Mouse (Mus musculus): ENCODE results near the gene Ghdc. TPM values are rescaled to one million over a fixed set of nuclear protein-coding genes. Genes with fewer than 3 reads are reported as not detected.
"Not testable (repeated sequence)": the region's sequence is repeated elsewhere in the genome, so short reads cannot be mapped to it uniquely, and the experiment has no call there.

Gene Ghdc
- polyA plus RNA-seq, 1 experiment from 2014 or later = 6.4 TPM

- ATAC-seq (ENCODE audit: borderline replicate concordance, extremely low read depth, low FRiP score, low TSS enrichment) = no peak
- H3K4me2 ChIP-seq = no peak overlapping the region
- H3K9ac ChIP-seq = no peak overlapping the region
- no peak overlapping the region for H3K27ac ChIP-seq
- 68% methylated on average over 20 of the region's 20 CpGs for WGBS
- H3K4me3 ChIP-seq = no peak overlapping the region
- no peaks in the 10 kb centered on the region for H3K27me3 ChIP-seq
- H3K36me3 ChIP-seq = peaks cover 28% of the 10 kb centered on the region
- no peaks in the 10 kb centered on the region for H3K9me3 ChIP-seq
- no peaks in the 10 kb centered on the region for H3K4me1 ChIP-seq
These were observed 35.9 kb upstream of the Ghdc start for GRCm38 (mm10) chr11:100806380-100807305.

GRCm38 (mm10) chr11:100805535-100805934, 34.8 kb upstream of the Ghdc start:
- ATAC-seq (ENCODE audit: borderline replicate concordance, extremely low read depth, low FRiP score, low TSS enrichment) = no peak
- Histone ChIP-seq H3K27me3 (no peaks in the 10 kb centered on the region), H3K36me3 (peaks cover 36% of the 10 kb centered on the region)

GRCm38 (mm10) chr11:100804409-100804808, 33.7 kb upstream of the Ghdc start:
- no peak for ATAC-seq (ENCODE audit: borderline replicate concordance, extremely low read depth, low FRiP score, low TSS enrichment)
- no peaks in the 10 kb centered on the region for H3K27me3 ChIP-seq
- 90% methylated on average over 10 of the region's 10 CpGs for WGBS
- H3K4me2 ChIP-seq = no peak overlapping the region
- H3K4me1 ChIP-seq = no peaks in the 10 kb centered on the region
- H3K9me3 ChIP-seq = no peaks in the 10 kb centered on the region
- H3K27ac ChIP-seq = no peak overlapping the region
- H3K36me3 ChIP-seq = peaks cover 36% of the 10 kb centered on the region
- no peak overlapping the region for H3K4me3 ChIP-seq
- H3K9ac ChIP-seq = no peak overlapping the region

More at GRCm38 (mm10) chr11:100805535-100805934, 34.8 kb upstream of the Ghdc start:
- H3K9ac ChIP-seq = no peak overlapping the region
- H3K4me2 ChIP-seq = no peak overlapping the region
- H3K27ac ChIP-seq = no peak overlapping the region
- 63% methylated on average over 7 of the region's 7 CpGs for WGBS
- H3K4me1 ChIP-seq = no peaks in the 10 kb centered on the region
- H3K9me3 ChIP-seq = no peaks in the 10 kb centered on the region
- H3K4me3 ChIP-seq = no peak overlapping the region

- H3K36me3 ChIP-seq = peaks cover 42% of the 10 kb centered on the region
- 70% methylated on average over 5 of the region's 5 CpGs for WGBS
- no peak overlapping the region for H3K4me3 ChIP-seq
- no peaks in the 10 kb centered on the region for H3K9me3 ChIP-seq
- ATAC-seq (ENCODE audit: borderline replicate concordance, extremely low read depth, low FRiP score, low TSS enrichment) = no peak
- no peaks in the 10 kb centered on the region for H3K27me3 ChIP-seq
- no peaks in the 10 kb centered on the region for H3K4me1 ChIP-seq
- H3K4me2 ChIP-seq = no peak overlapping the region
- no peak overlapping the region for H3K9ac ChIP-seq
- H3K27ac ChIP-seq = no peak overlapping the region
These were observed 28.7 kb upstream of the Ghdc start for GRCm38 (mm10) chr11:100799426-100799825.

- H3K4me3 ChIP-seq = no peak overlapping the region
- H3K36me3 ChIP-seq = peaks cover 24% of the 10 kb centered on the region
- no peak overlapping the region for H3K4me2 ChIP-seq
These were observed 25.8 kb upstream of the Ghdc start for GRCm38 (mm10) chr11:100796585-100796984.

GRCm38 (mm10) chr11:100795386-100795785, 24.6 kb upstream of the Ghdc start:
- Histone ChIP-seq H3K4me3 (no peak overlapping the region), H3K27ac (no peak overlapping the region), H3K4me1 (no peaks in the 10 kb centered on the region), H3K4me2 (no peak overlapping the region), H3K27me3 (no peaks in the 10 kb centered on the region), H3K9ac (no peak overlapping the region), H3K9me3 (no peaks in the 10 kb centered on the region), H3K36me3 (peaks cover 18% of the 10 kb centered on the region)
- WGBS = 93% methylated on average over 2 of the region's 2 CpGs
- no peak for ATAC-seq (ENCODE audit: borderline replicate concordance, extremely low read depth, low FRiP score, low TSS enrichment)

More at GRCm38 (mm10) chr11:100796585-100796984, 25.8 kb upstream of the Ghdc start:
- 64% methylated on average over 8 of the region's 8 CpGs for whole genome bisulfite sequencing
- H3K4me1 ChIP-seq = no peaks in the 10 kb centered on the region
- no peak overlapping the region for H3K9ac ChIP-seq
- H3K27me3 ChIP-seq = no peaks in the 10 kb centered on the region
- ATAC-seq (ENCODE audit: borderline replicate concordance, extremely low read depth, low FRiP score, low TSS enrichment) = no peak
- no peaks in the 10 kb centered on the region for H3K9me3 ChIP-seq
- H3K27ac ChIP-seq = no peak overlapping the region

GRCm38 (mm10) chr11:100791457-100792049, 20.8 kb upstream of the Ghdc start:
- no peak overlapping the region for H3K4me2 ChIP-seq
- no peaks in the 10 kb centered on the region for H3K4me1 ChIP-seq
- no peaks in the 10 kb centered on the region for H3K27me3 ChIP-seq
- ATAC-seq (ENCODE audit: borderline replicate concordance, extremely low read depth, low FRiP score, low TSS enrichment) = no peak
- H3K9me3 ChIP-seq = no peaks in the 10 kb centered on the region
- 63% methylated on average over 2 of the region's 2 CpGs for WGBS
- H3K27ac ChIP-seq = no peak overlapping the region
- H3K9ac ChIP-seq = no peak overlapping the region
- H3K36me3 ChIP-seq = peaks cover 49% of the 10 kb centered on the region
- H3K4me3 ChIP-seq = no peak overlapping the region

- H3K9me3 ChIP-seq; H3K4me3 ChIP-seq; H3K4me2 ChIP-seq; H3K27me3 ChIP-seq; H3K9ac ChIP-seq; H3K4me1 ChIP-seq; ATAC-seq (ENCODE audit: borderline replicate concordance, extremely low read depth, low FRiP score, low TSS enrichment); H3K27ac ChIP-seq: not testable (repeated sequence)
- peaks cover 45% of the 10 kb centered on the region for H3K36me3 ChIP-seq
- 71% methylated on average over 9 of the region's 9 CpGs for WGBS
These were observed 19.9 kb upstream of the Ghdc start for GRCm38 (mm10) chr11:100790644-100791043.

- Histone ChIP-seq H3K4me1 (no peaks in the 10 kb centered on the region), H3K9me3 (no peaks in the 10 kb centered on the region), H3K36me3 (peaks cover 39% of the 10 kb centered on the region), H3K27ac (no peak overlapping the region), H3K4me2 (no peak overlapping the region), H3K9ac (no peak overlapping the region), H3K4me3 (no peak overlapping the region), H3K27me3 (no peaks in the 10 kb centered on the region)
- ATAC-seq (ENCODE audit: borderline replicate concordance, extremely low read depth, low FRiP score, low TSS enrichment) = no peak
- 89% methylated on average over 3 of the region's 3 CpGs for WGBS
These were observed 18.9 kb upstream of the Ghdc start for GRCm38 (mm10) chr11:100789702-100790101.

- H3K9ac ChIP-seq = no peak overlapping the region
- WGBS = 86% methylated on average over 2 of the region's 2 CpGs
- H3K27me3 ChIP-seq = no peaks in the 10 kb centered on the region
- no peak overlapping the region for H3K4me2 ChIP-seq
- H3K9me3 ChIP-seq = no peaks in the 10 kb centered on the region
- H3K27ac ChIP-seq = no peak overlapping the region
- H3K4me1 ChIP-seq = 0 out of 2 replicates have a peak, but pooled peaks cover 3% of the 10 kb centered on the region
- no peak for ATAC-seq (ENCODE audit: borderline replicate concordance, extremely low read depth, low FRiP score, low TSS enrichment)
- peaks cover 54% of the 10 kb centered on the region for H3K36me3 ChIP-seq
- H3K4me3 ChIP-seq = no peak overlapping the region
These were observed 15.0 kb upstream of the Ghdc start for GRCm38 (mm10) chr11:100785774-100786173.

- Histone ChIP-seq H3K27me3 (no peaks in the 10 kb centered on the region), H3K9me3 (no peaks in the 10 kb centered on the region), H3K9ac (no peak overlapping the region), H3K36me3 (peaks cover 47% of the 10 kb centered on the region), H3K4me2 (no peak overlapping the region), H3K4me3 (no peak overlapping the region), H3K27ac (no peak overlapping the region), H3K4me1 (0 out of 2 replicates have a peak, but pooled peaks cover 3% of the 10 kb centered on the region)
- no peak for ATAC-seq (ENCODE audit: borderline replicate concordance, extremely low read depth, low FRiP score, low TSS enrichment)
- WGBS = 84% methylated on average over 8 of the region's 8 CpGs
These were observed 13.5 kb upstream of the Ghdc start for GRCm38 (mm10) chr11:100784286-100784685.

- H3K9me3 ChIP-seq = no peaks in the 10 kb centered on the region
- ATAC-seq (ENCODE audit: borderline replicate concordance, extremely low read depth, low FRiP score, low TSS enrichment) = no peak
- 82% methylated on average over 13 of the region's 13 CpGs for WGBS
- no peak overlapping the region for H3K9ac ChIP-seq
- no peak overlapping the region for H3K4me3 ChIP-seq
- no peaks in the 10 kb centered on the region for H3K27me3 ChIP-seq
- no peak overlapping the region for H3K4me2 ChIP-seq
- H3K4me1 ChIP-seq = 0 out of 2 replicates have a peak, but pooled peaks cover 3% of the 10 kb centered on the region
- H3K27ac ChIP-seq = no peak overlapping the region
- H3K36me3 ChIP-seq = peaks cover 30% of the 10 kb centered on the region; the same call in 1 of the 2 replicates
These were observed 11.8 kb upstream of the Ghdc start for GRCm38 (mm10) chr11:100782568-100782967.
